Mouse (Mus musculus): Measurements from ENCODE around the gene Gdf7.

- no peak for TF ChIP-seq CTCF (conservative IDR thresholded peaks at IDR 0.05; ENCODE audit: insufficient read depth, insufficient read length, low read depth, low read length)
- TF ChIP-seq POLR2A (IDR thresholded peaks at IDR 0.05; ENCODE audit: low read depth, low read length) = no peak
Measured at GRCm38 (mm10) chr12:8327675-8328053, 25.9 kb upstream of the Gdf7 start.

Measured in kidney, adult 2 months (tissue).